8 mouse cellular contexts compared by ENCODE assay signal in the genomic region with DNA sequence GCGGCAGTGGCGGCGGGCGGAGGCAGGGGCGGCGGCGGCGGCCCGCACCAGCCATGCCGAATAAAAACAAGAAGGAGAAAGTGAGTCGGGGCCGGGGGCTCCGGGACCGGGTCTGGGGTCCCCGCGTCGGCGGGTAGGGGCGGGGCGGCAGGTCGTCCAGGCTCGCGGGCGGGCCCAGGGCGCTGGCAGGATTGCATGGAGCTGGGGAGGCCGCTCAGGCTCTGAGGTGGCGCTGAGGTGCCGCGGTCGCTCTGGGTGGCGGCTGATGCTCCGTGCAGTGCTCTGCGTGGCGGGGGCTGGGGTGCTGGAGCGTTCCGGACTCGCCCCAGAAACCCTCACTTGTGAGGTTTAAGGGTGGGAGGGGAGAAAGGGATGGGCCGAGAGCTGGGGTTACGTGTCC. TPM values are rescaled to one million over a fixed set of nuclear protein-coding genes. Genes with fewer than 3 reads are reported as not detected.
A peak's percentile ranks its signal among the peaks of the same experiment; 100 is the strongest.
DNase-seq lines count a peak whose midpoint lies in the region; ATAC-seq lines count a peak whose summit lies in the region.

No protein-coding gene starts in this region.

- peak; percentile 40 for DNase-seq in 3T3-L1 (ENCODE audit: low read depth, low spot score)
- DNase-seq in Muller cell, postnatal 12 days (ENCODE audit: inconsistent ontology term), result peak; percentile 48
- peak; percentile 80 for DNase-seq in cerebellum, adult 9-11 months
- peak; percentile 29 to 33 for DNase-seq in gastrocnemius, postnatal 36 days
- DNase-seq in neural tube, embryonic 10.5 days (ENCODE audit: extremely low spot score, low spot score), result peak; percentile 68
- peak; percentile 70 for DNase-seq in testis, postnatal 14 days (ENCODE audit: low spot score)

- H3K36me3 ChIP-seq in intestine, embryonic 16.5 days (ENCODE audit: control insufficient read depth, insufficient read depth, low read length), result 0 out of 2 replicates have a peak, but pooled peaks cover 3% of the 10 kb centered on the region
- no peaks in the 10 kb centered on the region for H3K36me3 ChIP-seq in liver, embryonic 15.5 days (replicated peaks)

- no peaks in the 10 kb centered on the region for H3K9me3 ChIP-seq in intestine, embryonic 16.5 days (ENCODE audit: control insufficient read depth, low read length)
- no peaks in the 10 kb centered on the region for H3K9me3 ChIP-seq in liver, embryonic 15.5 days (replicated peaks)

- H3K27me3 ChIP-seq in intestine, embryonic 16.5 days (replicated peaks; ENCODE audit: control insufficient read depth, insufficient read depth, low read length), result no peaks in the 10 kb centered on the region
- H3K27me3 ChIP-seq in liver, embryonic 15.5 days, result peaks cover 21% of the 10 kb centered on the region

- peak overlapping the region; percentile 92 for H3K4me3 ChIP-seq in intestine, embryonic 16.5 days (ENCODE audit: low read length)
- peak overlapping the region; percentile 78 for H3K4me3 ChIP-seq in liver, embryonic 15.5 days (replicated peaks)

- peaks cover 26% of the 10 kb centered on the region for H3K4me1 ChIP-seq in intestine, embryonic 16.5 days (ENCODE audit: control insufficient read depth, insufficient read depth, low read length)
- peaks cover 29% of the 10 kb centered on the region for H3K4me1 ChIP-seq in liver, embryonic 15.5 days (replicated peaks)

- peak overlapping the region; percentile 94 for H3K9ac ChIP-seq in intestine, embryonic 16.5 days (ENCODE audit: low read depth, low read length)
- peak overlapping the region; percentile 76 for H3K9ac ChIP-seq in liver, embryonic 15.5 days

- peak; percentile 46 for ATAC-seq in intestine, embryonic 16.5 days
- ATAC-seq in liver, embryonic 15.5 days (ENCODE audit: insufficient read depth), result peak; percentile 53

- H3K4me2 ChIP-seq in intestine, embryonic 16.5 days (ENCODE audit: low read depth, low read length), result peak overlapping the region; percentile 82
- H3K4me2 ChIP-seq in liver, embryonic 15.5 days, result peak overlapping the region; percentile 98

- peak overlapping the region; percentile 71 for H3K27ac ChIP-seq in intestine, embryonic 16.5 days (ENCODE audit: low read length)
- H3K27ac ChIP-seq in liver, embryonic 15.5 days (replicated peaks), result peak overlapping the region; percentile 95

- 2% methylated on average over 37 of the region's 39 CpGs for whole genome bisulfite sequencing in intestine, embryonic 16.5 days
- under 1% methylated on average over 36 of the region's 39 CpGs for WGBS in liver, embryonic 15.5 days (ENCODE audit: insufficient replicate concordance)

- intact Hi-C loops in gastrocnemius, postnatal 36 days (cut with DNase I), result loop anchor here (5.0 kb wide), 1 partner anchor 395 kb away; a partner anchor contains a TSS

RNA-seq across cellular contexts. Expression of a gene that starts 0.4 kb away (rescaled TPM):
- total RNA-seq in gastrocnemius, postnatal 36 days (2021), result 10 to 100 TPM; 61.1 to 68.9 TPM
- 129 and 133 TPM in 2 replicates for polyA plus RNA-seq in intestine, embryonic 16.5 days (2015; fragmentation: Nextera tagmentation; extraction: Ambion mirVana)
- polyA plus RNA-seq in liver, embryonic 15.5 days (2015; fragmentation: Nextera tagmentation; extraction: Ambion mirVana), result 64.2 and 66.0 TPM in 2 replicates

Comparison
In these comparisons a context has a peak if more than half of its experiments do, and no peak if none do; other contexts are left out.
1. Peak in every context shown above with its lines: DNase-seq, ATAC-seq, H3K4me3 ChIP-seq and H3K27ac ChIP-seq.